Mouse (Mus musculus): ENCODE data around the gene Taf4. TPM values are rescaled to one million over a fixed set of nuclear protein-coding genes. Genes with fewer than 3 reads are reported as not detected.

Taf4 gene
- total and polyA plus RNA-seq, 3 experiments, result 6.3 to 21.8 TPM; not detected in 1

- no peak overlapping the region for H3K27ac ChIP-seq (ENCODE audit: control insufficient read depth, low read depth, low read length)
- no peaks in the 10 kb centered on the region for H3K9me3 ChIP-seq (replicated peaks; ENCODE audit: insufficient read depth, low read length)
- TF ChIP-seq USF1 (IDR thresholded peaks at IDR 0.05; ENCODE audit: low read depth, low read length) (no peak), ZMIZ1 (IDR thresholded peaks at IDR 0.05; ENCODE audit: low read depth, low read length) (no peak), HCFC1 (IDR thresholded peaks at IDR 0.05; ENCODE audit: low read depth, low read length) (no peak), ELF1 (IDR thresholded peaks at IDR 0.05; ENCODE audit: low read depth, low read length) (no peak), USF2 (IDR thresholded peaks at IDR 0.05; ENCODE audit: borderline replicate concordance in 1 of 2, insufficient read depth in 1 of 2, low read depth in 1 of 2, low read length in 2 of 2) (no peak), ZC3H11A (IDR thresholded peaks at IDR 0.05; ENCODE audit: low read depth, low read length) (no peak), GATA1 (IDR thresholded peaks at IDR 0.05; ENCODE audit: low read depth, low read length) (no peak), SIN3A (IDR thresholded peaks at IDR 0.05; ENCODE audit: low read length) (no peak), EP300 (IDR thresholded peaks at IDR 0.05; ENCODE audit: low read depth in 1 of 2, low read length in 2 of 2) (no peak), TAL1 (IDR thresholded peaks at IDR 0.05; ENCODE audit: low read length) (no peak)
Measured at GRCm38 (mm10) chr2:179862676-179863075, 113.8 kb downstream of the Taf4 start.

More at GRCm38 (mm10) chr2:179862676-179863075, 113.8 kb downstream of the Taf4 start:
- no peaks in the 10 kb centered on the region for H3K4me1 ChIP-seq (ENCODE audit: control insufficient read depth in 1 of 2, insufficient read depth in 2 of 2, low read length in 2 of 2)
- no peaks in the 10 kb centered on the region for H3K79me2 ChIP-seq (ENCODE audit: control insufficient read depth, insufficient read depth, low read length, poor library complexity)
- H3K9ac ChIP-seq (ENCODE audit: control insufficient read depth, low read depth, low read length, poor library complexity, severe bottlenecking), result no peak overlapping the region
- H3K36me3 ChIP-seq (ENCODE audit: control insufficient read depth in 1 of 2, insufficient read depth in 2 of 2, low read length in 2 of 2), result no peaks in the 10 kb centered on the region
- no peaks in the 10 kb centered on the region for H3K27me3 ChIP-seq (ENCODE audit: control insufficient read depth in 1 of 2, insufficient read depth in 2 of 2, low read length in 2 of 2)
- DNase-seq (ENCODE audit: low read depth, low spot score), result no peak
- no peak overlapping the region for H3K4me3 ChIP-seq (ENCODE audit: control insufficient read depth in 1 of 2, insufficient read depth in 1 of 2, low read depth in 2 of 2, low read length in 2 of 2)

Other genes starting within 250 kb of the Taf4 start
- 33.9 and 34.2 TPM in 2 replicates for gene Lsm14b, start 48.3 kb upstream of the Taf4 start, total RNA-seq (2012; rRNA removed)
- 10 to 100 TPM in 1 of 2 experiments, not detected in 1; 44.4 TPM for gene Lsm14b, start 48.3 kb upstream of the Taf4 start, polyA plus RNA-seq (2012; ENCODE audit: insufficient read depth in 1 of 2, insufficient read length in 2 of 2, low read depth in 1 of 2, low replicate concordance in 2 of 2, missing spikeins in 1 of 2)
- gene Psma7, start 65.8 kb upstream of the Taf4 start, total RNA-seq (2012; rRNA removed), result 515 and 606 TPM in 2 replicates
- 100 to 1,000 TPM; 394 to 458 TPM for gene Psma7, start 65.8 kb upstream of the Taf4 start, polyA plus RNA-seq (2012; ENCODE audit: insufficient read depth in 1 of 2, insufficient read length in 2 of 2, low read depth in 1 of 2, low replicate concordance in 2 of 2, missing spikeins in 1 of 2)
- 2.8 and 3.1 TPM in 2 replicates for gene Ss18l1, start 65.9 kb upstream of the Taf4 start, total RNA-seq (2012; rRNA removed)
- gene Ss18l1, start 65.9 kb upstream of the Taf4 start, polyA plus RNA-seq (2012; ENCODE audit: insufficient read depth in 1 of 2, insufficient read length in 2 of 2, low read depth in 1 of 2, low replicate concordance in 2 of 2, missing spikeins in 1 of 2), result 1 to 10 TPM in 1 of 2 experiments, not detected in 1; 4.3 TPM
- gene Mtg2, start 93.9 kb upstream of the Taf4 start, total RNA-seq (2012; rRNA removed), result 35.2 and 41.2 TPM in 2 replicates
- 10 to 100 TPM in 1 of 2 experiments, not detected in 1; 30.9 TPM for gene Mtg2, start 93.9 kb upstream of the Taf4 start, polyA plus RNA-seq (2012; ENCODE audit: insufficient read depth in 1 of 2, insufficient read length in 2 of 2, low read depth in 1 of 2, low replicate concordance in 2 of 2, missing spikeins in 1 of 2)
- gene Hrh3, start 127.8 kb upstream of the Taf4 start, total RNA-seq (2012; rRNA removed), result not detected in 2 replicates
- gene Hrh3, start 127.8 kb upstream of the Taf4 start, polyA plus RNA-seq (2012; ENCODE audit: insufficient read depth in 1 of 2, insufficient read length in 2 of 2, low read depth in 1 of 2, low replicate concordance in 2 of 2, missing spikeins in 1 of 2), result not detected
- gene Osbpl2, start 142.7 kb upstream of the Taf4 start, total RNA-seq (2012; rRNA removed), result 13.3 and 18.9 TPM in 2 replicates
- gene Osbpl2, start 142.7 kb upstream of the Taf4 start, polyA plus RNA-seq (2012; ENCODE audit: insufficient read depth in 1 of 2, insufficient read length in 2 of 2, low read depth in 1 of 2, low replicate concordance in 2 of 2, missing spikeins in 1 of 2), result 10 to 100 TPM in 1 of 2 experiments, not detected in 1; 25.5 TPM
- gene Adrm1, start 194.8 kb upstream of the Taf4 start, total RNA-seq (2012; rRNA removed), result 287 and 295 TPM in 2 replicates
- 100 to 1,000 TPM in 1 of 2 experiments, not detected in 1; 312 TPM for gene Adrm1, start 194.8 kb upstream of the Taf4 start, polyA plus RNA-seq (2012; ENCODE audit: insufficient read depth in 1 of 2, insufficient read length in 2 of 2, low read depth in 1 of 2, low replicate concordance in 2 of 2, missing spikeins in 1 of 2)
- gene Lama5, start 249.2 kb upstream of the Taf4 start, total RNA-seq (2012; rRNA removed), result 4.5 and 6.1 TPM in 2 replicates
- 10 to 100 TPM in 1 of 2 experiments, not detected in 1; 14.6 TPM for gene Lama5, start 249.2 kb upstream of the Taf4 start, polyA plus RNA-seq (2012; ENCODE audit: insufficient read depth in 1 of 2, insufficient read length in 2 of 2, low read depth in 1 of 2, low replicate concordance in 2 of 2, missing spikeins in 1 of 2)